Mouse (Mus musculus) midbrain, embryonic 16.5 days (tissue): ENCODE data around the gene Nsg2. TPM values are rescaled to one million over a fixed set of nuclear protein-coding genes. Genes with fewer than 3 reads are reported as not detected.
A peak's percentile ranks its signal among the peaks of the same experiment; 100 is the strongest.

Experiments
- ATAC-seq: fragments of 200-750 bp; cut with Nextera tagmentation; 2 replicates; pipeline ENCODE4 v1.8.0; 2017; ENCODE audit warnings: moderate TSS enrichment
- H3K27ac ChIP-seq: fragments of 300-500 bp; sonication (generic); 2 replicates; pipeline ENCODE4 v1.5.1; 2014; ENCODE audit warnings: mild to moderate bottlenecking, low read length, mixed read lengths
- H3K27me3 ChIP-seq: fragments of 300-500 bp; sonication (generic); 2 replicates; pipeline ENCODE4 v1.6.1; 2014; ENCODE audit warnings: low read depth, low read length, mixed read lengths; ENCODE audit not compliant: control insufficient read depth, insufficient read depth
- H3K36me3 ChIP-seq: fragments of 300-500 bp; sonication (generic); 2 replicates; pipeline ENCODE4 v1.6.1; 2014; ENCODE audit warnings: mild to moderate bottlenecking, low read length, moderate library complexity, mixed read lengths; ENCODE audit not compliant: control insufficient read depth, insufficient read depth
- H3K4me1 ChIP-seq: fragments of 300-500 bp; sonication (generic); 2 replicates; pipeline ENCODE4 v1.6.1; 2014; ENCODE audit warnings: mild to moderate bottlenecking, low read length, mixed read lengths; ENCODE audit not compliant: control insufficient read depth, insufficient read depth
- H3K4me2 ChIP-seq: fragments of 300-500 bp; sonication (generic); 2 replicates; pipeline ENCODE4 v1.6.1; 2014; ENCODE audit warnings: mild to moderate bottlenecking, low read length, mixed read lengths
- H3K4me3 ChIP-seq: fragments of 300-500 bp; sonication (generic); 2 replicates; pipeline ENCODE4 v1.5.1; 2014; ENCODE audit warnings: low read depth, mild to moderate bottlenecking, low read length, moderate library complexity, mixed read lengths
- H3K9ac ChIP-seq: fragments of 300-500 bp; sonication (generic); 2 replicates; pipeline ENCODE4 v1.6.1; 2014; ENCODE audit warnings: low read depth, low read length, mixed read lengths
- H3K9me3 ChIP-seq: fragments of 300-500 bp; sonication (generic); replicated peaks from 2 replicates; pipeline ENCODE4 v1.6.1; 2014; ENCODE audit warnings: mild to moderate bottlenecking, low read length, mixed read lengths; ENCODE audit not compliant: control insufficient read depth, poor library complexity, severe bottlenecking
- WGBS: fragments of 180-500 bp; shearing (Covaris S2); extraction: QIAGEN DNeasy Blood & Tissue Kit; methylation state at CpG from one replicate; pipeline ENCODE4 v1.1.7; 2014; 5-methylcytosine and 5-hydroxymethylcytosine counted together
- polyA plus RNA-seq: library from polyadenylated mRNA; unstranded; fragments of >200 nt; fragmentation: Nextera tagmentation; extraction: Ambion mirVana; gene quantifications from 2 replicates; pipeline ENCODE4 v1.2.1, GENCODE M21; 2015

Nsg2 gene
- polyA plus RNA-seq, 1 experiment from 2014 or later, result 757 TPM

GRCm38 (mm10) chr11:32026634-32027033, 26.4 kb downstream of the Nsg2 start:
- Histone ChIP-seq H3K4me1 (peaks cover 72% of the 10 kb centered on the region), H3K9ac (no peak overlapping the region; the same call in 1 of the 2 replicates), H3K27ac (peak overlapping the region; percentile 92), H3K4me3 (no peak overlapping the region), H3K4me2 (no peak overlapping the region), H3K36me3 (0 out of 2 replicates have a peak, but pooled peaks cover 3% of the 10 kb centered on the region), H3K9me3 (no peaks in the 10 kb centered on the region), H3K27me3 (no peaks in the 10 kb centered on the region)
- no peak for ATAC-seq
- WGBS, result 51% methylated on average over 5 of the region's 5 CpGs

GRCm38 (mm10) chr11:32027474-32028342, 27.4 kb downstream of the Nsg2 start:
- peak; percentile 94 for ATAC-seq
- H3K9ac ChIP-seq, result peak overlapping the region; percentile 43; the same call in 1 of the 2 replicates
- no peaks in the 10 kb centered on the region for H3K27me3 ChIP-seq
- H3K27ac ChIP-seq, result peak overlapping the region; percentile 92
- WGBS, result 22% methylated on average over 7 of the region's 7 CpGs
- no peaks in the 10 kb centered on the region for H3K9me3 ChIP-seq
- H3K36me3 ChIP-seq, result 0 out of 2 replicates have a peak, but pooled peaks cover 3% of the 10 kb centered on the region
- no peak overlapping the region; the same call in 1 of the 2 replicates for H3K4me3 ChIP-seq
- peak overlapping the region; percentile 49 for H3K4me2 ChIP-seq
- peaks cover 73% of the 10 kb centered on the region for H3K4me1 ChIP-seq

GRCm38 (mm10) chr11:32028605-32029004, 28.3 kb downstream of the Nsg2 start:
- Histone ChIP-seq H3K9ac (no peak overlapping the region), H3K4me1 (peaks cover 72% of the 10 kb centered on the region), H3K4me2 (no peak overlapping the region), H3K36me3 (0 out of 2 replicates have a peak, but pooled peaks cover 3% of the 10 kb centered on the region), H3K27ac (peak overlapping the region; percentile 82), H3K9me3 (no peaks in the 10 kb centered on the region), H3K4me3 (no peak overlapping the region), H3K27me3 (no peaks in the 10 kb centered on the region)
- 88% methylated on average over 3 of the region's 3 CpGs for whole genome bisulfite sequencing
- ATAC-seq, result peak; percentile 1; the same call in 1 of the 2 replicates

- H3K4me1 ChIP-seq, result peaks cover 69% of the 10 kb centered on the region
These were observed 29.1 kb downstream of the Nsg2 start for GRCm38 (mm10) chr11:32029356-32029755.

GRCm38 (mm10) chr11:32031396-32031795, 31.1 kb downstream of the Nsg2 start:
- no peak for ATAC-seq
- Histone ChIP-seq H3K36me3 (peaks cover 3% of the 10 kb centered on the region; the same call in 1 of the 2 replicates), H3K9me3 (no peaks in the 10 kb centered on the region), H3K4me1 (peaks cover 70% of the 10 kb centered on the region), H3K27me3 (no peaks in the 10 kb centered on the region), H3K9ac (no peak overlapping the region), H3K4me3 (no peak overlapping the region), H3K4me2 (no peak overlapping the region), H3K27ac (no peak overlapping the region)
- WGBS, result 81% methylated on average over 4 of the region's 4 CpGs

More at GRCm38 (mm10) chr11:32029356-32029755, 29.1 kb downstream of the Nsg2 start:
- 0 out of 2 replicates have a peak, but pooled peaks cover 3% of the 10 kb centered on the region for H3K36me3 ChIP-seq
- H3K27ac ChIP-seq, result peak overlapping the region; percentile 26; the same call in 1 of the 2 replicates
- no peak overlapping the region for H3K9ac ChIP-seq
- ATAC-seq, result no peak
- H3K4me2 ChIP-seq, result no peak overlapping the region
- H3K9me3 ChIP-seq, result no peaks in the 10 kb centered on the region
- no peak overlapping the region for H3K4me3 ChIP-seq
- WGBS, result 91% methylated on average over 5 of the region's 5 CpGs
- H3K27me3 ChIP-seq, result no peaks in the 10 kb centered on the region

- no peak for ATAC-seq
- whole genome bisulfite sequencing, result 76% methylated on average over 9 of the region's 9 CpGs
- peaks cover 65% of the 10 kb centered on the region for H3K4me1 ChIP-seq
- no peak overlapping the region for H3K9ac ChIP-seq
- no peak overlapping the region for H3K4me2 ChIP-seq
- H3K9me3 ChIP-seq, result no peaks in the 10 kb centered on the region
- no peak overlapping the region for H3K4me3 ChIP-seq
- H3K36me3 ChIP-seq, result peaks cover 3% of the 10 kb centered on the region; the same call in 1 of the 2 replicates
- no peaks in the 10 kb centered on the region for H3K27me3 ChIP-seq
- H3K27ac ChIP-seq, result no peak overlapping the region
These were observed 31.8 kb downstream of the Nsg2 start for GRCm38 (mm10) chr11:32032053-32032452.

- ATAC-seq, result no peak
- H3K27ac ChIP-seq, result peak overlapping the region; percentile 69
These were observed 35.6 kb downstream of the Nsg2 start for GRCm38 (mm10) chr11:32035831-32036230.

GRCm38 (mm10) chr11:32039656-32040055, 39.4 kb downstream of the Nsg2 start:
- 0 out of 2 replicates have a peak, but pooled peaks have one; percentile 18 for ATAC-seq
- no peak overlapping the region for H3K4me3 ChIP-seq
- no peaks in the 10 kb centered on the region for H3K27me3 ChIP-seq
- no peaks in the 10 kb centered on the region; the same call in 1 of the 2 replicates for H3K36me3 ChIP-seq
- WGBS, result 67% methylated on average over 4 of the region's 4 CpGs
- H3K9me3 ChIP-seq, result no peaks in the 10 kb centered on the region
- H3K27ac ChIP-seq, result peak overlapping the region; percentile 73
- no peak overlapping the region for H3K4me2 ChIP-seq
- H3K4me1 ChIP-seq, result peaks cover 32% of the 10 kb centered on the region
- H3K9ac ChIP-seq, result no peak overlapping the region

More at GRCm38 (mm10) chr11:32035831-32036230, 35.6 kb downstream of the Nsg2 start:
- H3K27me3 ChIP-seq, result no peaks in the 10 kb centered on the region
- 69% methylated on average over 5 of the region's 5 CpGs for WGBS
- H3K9ac ChIP-seq, result no peak overlapping the region
- no peaks in the 10 kb centered on the region; the same call in 1 of the 2 replicates for H3K36me3 ChIP-seq
- no peaks in the 10 kb centered on the region for H3K9me3 ChIP-seq
- H3K4me3 ChIP-seq, result no peak overlapping the region
- H3K4me1 ChIP-seq, result peaks cover 44% of the 10 kb centered on the region
- no peak overlapping the region for H3K4me2 ChIP-seq

GRCm38 (mm10) chr11:32057389-32057788, 57.1 kb downstream of the Nsg2 start:
- Histone ChIP-seq H3K9ac (peak overlapping the region; percentile 40; the same call in 1 of the 2 replicates), H3K27ac (peak overlapping the region; percentile 73), H3K9me3 (no peaks in the 10 kb centered on the region), H3K4me2 (no peak overlapping the region), H3K4me1 (peaks cover 23% of the 10 kb centered on the region), H3K4me3 (no peak overlapping the region), H3K36me3 (peaks cover 10% of the 10 kb centered on the region; the same call in 1 of the 2 replicates), H3K27me3 (no peaks in the 10 kb centered on the region)
- peak; percentile 37 for ATAC-seq
- WGBS, result 53% methylated on average over 11 of the region's 11 CpGs
